Mouse (Mus musculus) C2C12 (cell line): ENCODE data around the gene Klf16. TPM values are rescaled to one million over a fixed set of nuclear protein-coding genes. Genes with fewer than 3 reads are reported as not detected.

Experiments
- H3K27me3 ChIP-seq: one replicate; pipeline ENCODE4 v1.6.1; 2011; ENCODE audit not compliant: control insufficient read depth, insufficient read depth, insufficient read length
- H3K36me3 ChIP-seq: one replicate; pipeline ENCODE4 v1.6.1; 2011; ENCODE audit not compliant: control insufficient read depth, insufficient read depth
- H3K4me3 ChIP-seq: one replicate; pipeline ENCODE4 v1.5.1; 2011; ENCODE audit warnings: mild to moderate bottlenecking, control low read depth; ENCODE audit not compliant: poor library complexity, insufficient read depth, severe bottlenecking
- H3K79me2 ChIP-seq: one replicate; pipeline ENCODE4 v1.6.1; 2011; ENCODE audit not compliant: control insufficient read depth, insufficient read depth
- H3K79me3 ChIP-seq: one replicate; pipeline ENCODE4 v1.6.1; 2011; ENCODE audit warnings: low read depth, control low read depth
- H3ac ChIP-seq: one replicate; pipeline ENCODE3; 2011; ENCODE audit warnings: low read depth; ENCODE audit not compliant: control insufficient read depth, insufficient read length
- CEBPB ChIP-seq: IDR thresholded peaks from one replicate; pipeline ENCODE4 v1.6.1; 2011; ENCODE audit warnings: low read depth, mild to moderate bottlenecking, control low read depth, moderate library complexity
- CTCF ChIP-seq: IDR thresholded peaks from one replicate; pipeline ENCODE4 v1.5.1; 2011; ENCODE audit not compliant: control insufficient read depth, insufficient read depth, insufficient read length
- MAX ChIP-seq: IDR thresholded peaks from one replicate; pipeline ENCODE4 v1.6.1; 2011; ENCODE audit warnings: mild to moderate bottlenecking, control low read depth
- MYOD1 ChIP-seq: IDR thresholded peaks from one replicate; pipeline ENCODE4 v1.6.1; 2011; ENCODE audit warnings: low read depth; ENCODE audit not compliant: control insufficient read depth, insufficient read length
- MYOG ChIP-seq: IDR thresholded peaks from one replicate; pipeline ENCODE4 v1.6.1; 2011; ENCODE audit not compliant: control insufficient read depth, insufficient read length; ENCODE audit errors: extremely low read depth
- USF1 ChIP-seq: IDR thresholded peaks from one replicate; pipeline ENCODE4 v1.6.1; 2011; ENCODE audit warnings: low read depth, mild to moderate bottlenecking, control low read depth, moderate library complexity
- polyA plus RNA-seq: library from polyadenylated mRNA; unstranded; fragments of >200 nt; fragmentation: generic; extraction: Trizol; gene quantifications from one replicate; pipeline ENCODE4 v1.2.1, GENCODE M21; 2012; ENCODE audit warnings: missing spikeins

Klf16 gene
- polyA plus RNA-seq, 1 experiment, result 21.0 TPM

DNA sequence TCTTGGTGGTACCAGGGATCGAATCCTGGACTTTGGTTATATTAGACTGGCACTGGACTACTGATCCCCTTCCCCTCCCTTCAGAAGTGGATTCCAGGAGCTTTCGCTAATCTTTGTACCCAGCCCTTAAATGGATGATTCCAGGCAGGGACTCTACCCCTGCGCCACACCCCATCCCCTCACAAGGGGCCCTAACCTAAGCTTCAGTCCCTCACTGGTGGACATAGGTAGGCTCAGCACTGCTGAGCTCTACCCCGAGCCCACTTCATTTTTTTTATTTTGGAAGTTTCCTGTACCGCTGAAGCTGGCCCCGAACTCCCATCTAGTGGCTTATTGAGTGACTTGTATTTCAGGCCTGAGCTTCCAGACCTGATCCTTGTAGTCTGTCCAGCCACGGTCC is 26.2 kb upstream of the Klf16 start:
- H3K36me3 ChIP-seq, result peaks cover 23% of the 10 kb centered on the region
- H3K79me2 ChIP-seq, result peaks cover 54% of the 10 kb centered on the region
- peak overlapping the region; percentile 68 for H3K4me3 ChIP-seq
- H3K79me3 ChIP-seq, result peaks cover 41% of the 10 kb centered on the region
- peak overlapping the region; percentile 79 for H3ac ChIP-seq
- no peaks in the 10 kb centered on the region for H3K27me3 ChIP-seq
- no peak for TF ChIP-seq CEBPB
- no peak for TF ChIP-seq USF1
- no peak for TF ChIP-seq MYOG
- TF ChIP-seq MAX, result no peak

DNA sequence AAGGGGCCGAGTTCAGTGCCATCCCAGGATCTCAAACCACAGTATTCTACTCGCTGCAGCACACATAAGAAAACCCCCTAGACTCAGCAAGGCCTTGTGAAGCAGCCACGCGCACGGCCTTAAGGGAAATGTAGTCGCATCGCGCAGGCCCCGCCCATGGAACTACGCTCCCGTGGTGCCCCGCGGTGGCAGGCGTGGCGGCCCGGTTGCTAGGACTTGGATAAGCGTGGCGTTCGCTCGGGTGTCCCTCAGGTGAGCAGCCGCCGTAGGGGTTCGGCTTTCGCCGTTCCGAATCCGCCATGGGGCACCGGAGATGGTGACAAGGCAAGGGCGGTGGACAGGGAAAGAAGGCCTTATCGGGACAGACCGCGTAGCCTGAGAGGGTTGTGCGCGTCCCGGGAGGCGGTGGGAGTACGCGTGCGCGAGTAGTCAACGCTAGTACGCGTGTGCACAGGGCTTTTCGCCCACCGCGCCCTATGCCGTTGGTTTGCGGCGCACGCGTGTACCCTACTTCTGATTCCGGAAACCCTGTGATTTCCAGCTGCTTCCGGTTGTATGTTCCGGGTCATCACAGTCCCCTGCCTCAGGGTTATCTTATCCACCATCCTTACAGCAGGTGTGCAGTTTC is 25.7 kb upstream of the Klf16 start, which contains the start of the genes Scamp4 and Adat3:
TSS of gene Scamp4 (plus strand) at position 175 of the 628 bp plus-strand sequence.
TSS of gene Adat3 (plus strand) at position 183 of the 628 bp plus-strand sequence.
- H3K79me2 ChIP-seq, result peaks cover 48% of the 10 kb centered on the region
- H3K36me3 ChIP-seq, result peaks cover 19% of the 10 kb centered on the region
- no peak for TF ChIP-seq CEBPB
- TF ChIP-seq MAX, result peak; percentile 66
- peak within 1 kb of the TSS; percentile 68 for H3K4me3 ChIP-seq
- peaks cover 39% of the 10 kb centered on the region for H3K79me3 ChIP-seq
- no peaks in the 10 kb centered on the region for H3K27me3 ChIP-seq
- H3ac ChIP-seq, result peak within 1 kb of the TSS; percentile 79

DNA sequence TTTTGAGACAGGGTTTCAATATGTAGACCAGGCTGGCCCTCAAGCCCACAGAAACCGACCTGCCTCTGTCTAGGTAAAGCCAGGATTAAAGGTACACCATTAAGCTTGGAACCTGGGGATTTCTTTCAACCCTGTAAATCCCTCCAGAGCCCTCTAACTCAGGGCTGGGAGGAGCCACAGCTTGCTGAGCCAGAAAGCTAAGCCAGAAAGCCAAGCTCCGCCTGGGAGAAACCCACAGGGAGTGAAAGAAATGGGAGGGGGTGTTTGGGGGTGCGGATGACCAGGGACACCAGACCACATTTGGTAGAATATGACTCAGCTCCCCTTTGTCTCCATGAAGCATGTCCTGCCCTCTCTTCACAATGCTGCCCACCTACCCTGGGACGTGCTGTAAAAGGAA is 19.2 kb upstream of the Klf16 start:
- TF ChIP-seq USF1 (no peak), MYOD1 (no peak), CTCF (no peak)
- Histone ChIP-seq H3K27me3 (no peaks in the 10 kb centered on the region), H3K36me3 (no peaks in the 10 kb centered on the region), H3K79me3 (no peaks in the 10 kb centered on the region), H3K4me3 (no peak overlapping the region), H3ac (no peak overlapping the region), H3K79me2 (no peaks in the 10 kb centered on the region)

DNA sequence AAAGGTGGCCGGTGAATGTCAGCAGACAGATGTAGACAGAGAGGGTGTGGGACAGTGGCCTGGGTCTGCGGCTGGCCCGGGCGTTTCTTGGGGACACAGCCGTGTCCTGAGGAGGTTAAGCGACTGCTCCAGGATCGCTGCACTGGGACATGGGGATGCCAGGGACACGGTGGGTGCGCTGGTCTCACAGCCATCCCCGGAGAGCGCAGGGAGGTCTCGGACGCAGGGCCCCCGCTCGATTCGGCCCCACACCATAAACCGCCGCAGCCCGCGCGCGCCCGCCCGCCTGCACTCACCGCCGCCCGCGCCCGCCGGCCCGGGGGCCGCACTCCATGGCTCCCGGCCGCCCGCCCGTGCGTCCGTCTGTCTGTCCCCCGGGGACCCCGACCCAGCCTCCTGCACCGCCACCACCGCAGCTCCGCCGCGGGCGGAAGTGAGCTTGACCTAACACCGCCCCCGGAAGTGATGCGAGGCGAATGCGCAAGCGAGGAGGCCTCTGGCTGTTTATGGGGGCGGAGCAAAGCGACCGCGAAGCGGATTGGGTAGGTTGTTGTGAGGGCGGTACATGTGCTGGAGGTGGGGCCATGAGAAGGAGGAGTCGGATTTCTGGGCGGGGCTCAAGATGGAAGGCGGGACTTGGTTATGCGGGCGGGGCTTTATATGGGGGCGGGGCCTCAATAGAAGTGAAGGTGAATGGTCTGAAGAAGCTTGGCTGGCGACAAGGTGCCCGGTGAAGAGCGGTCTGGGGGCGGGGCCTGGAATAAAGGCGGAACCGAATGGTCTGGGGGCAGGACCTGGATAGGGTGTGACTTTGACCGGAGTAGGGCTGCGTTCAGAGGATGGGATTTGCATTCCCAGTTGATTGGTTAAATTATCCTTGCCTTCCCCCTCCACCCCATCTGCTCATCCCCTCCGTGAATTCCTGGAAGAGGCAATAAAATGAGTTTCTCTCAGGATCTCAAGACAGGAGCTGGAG is 13.0 kb upstream of the Klf16 start, which contains the start of gene Abhd17a:
TSS of gene Abhd17a (minus strand) at position 463 of the 976 bp plus-strand sequence.
- TF ChIP-seq MAX, result peak; percentile 69
- peak; percentile 2 for TF ChIP-seq USF1
- no peak for TF ChIP-seq CEBPB
- Histone ChIP-seq H3K79me3 (peaks cover 20% of the 10 kb centered on the region), H3ac (peak within 1 kb of the TSS; percentile 98), H3K36me3 (no peaks in the 10 kb centered on the region), H3K27me3 (no peaks in the 10 kb centered on the region), H3K79me2 (peaks cover 42% of the 10 kb centered on the region), H3K4me3 (peak within 1 kb of the TSS; percentile 86)

DNA sequence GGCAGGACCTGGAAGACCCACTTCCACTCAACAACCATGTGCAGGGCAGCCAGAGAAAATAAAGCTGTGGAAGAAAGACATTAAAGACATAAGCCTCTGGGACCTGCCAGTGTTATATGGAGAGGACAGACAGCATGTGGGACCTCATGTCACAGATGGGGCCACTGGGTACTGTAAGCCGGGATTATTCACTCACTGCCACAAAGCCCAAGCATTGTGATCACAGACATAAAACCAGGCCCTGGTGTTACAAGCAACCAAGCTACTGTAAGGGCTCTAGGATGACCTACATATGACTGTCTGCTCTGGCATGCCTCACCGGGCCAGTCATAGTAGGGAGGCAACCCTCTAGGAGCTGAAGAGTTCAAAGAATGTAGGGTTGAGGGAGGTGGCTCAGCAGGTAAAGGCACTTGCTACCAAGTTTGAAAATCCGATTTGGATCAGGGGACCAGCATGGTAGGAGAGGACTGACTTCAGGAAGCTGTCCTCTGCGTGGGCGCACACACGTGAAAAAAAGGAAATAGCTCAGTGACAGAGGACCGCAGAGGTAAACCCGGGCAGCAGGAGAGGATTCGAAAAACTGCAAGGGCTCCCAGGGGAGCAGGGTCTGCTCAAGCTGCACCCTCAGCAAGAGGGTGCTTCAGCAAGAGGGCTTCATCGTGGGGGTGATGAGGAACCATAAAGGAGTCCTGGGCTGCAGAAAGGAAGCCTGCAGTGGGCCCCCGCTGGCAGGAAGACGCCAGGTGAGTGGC is 12.2 kb upstream of the Klf16 start:
- Histone ChIP-seq H3K79me2 (peaks cover 42% of the 10 kb centered on the region), H3K36me3 (peaks cover 3% of the 10 kb centered on the region), H3K4me3 (peak overlapping the region; percentile 86), H3K27me3 (no peaks in the 10 kb centered on the region), H3K79me3 (peaks cover 20% of the 10 kb centered on the region), H3ac (peak overlapping the region; percentile 98)
- no peak for TF ChIP-seq MYOD1
- no peak for TF ChIP-seq CEBPB

DNA sequence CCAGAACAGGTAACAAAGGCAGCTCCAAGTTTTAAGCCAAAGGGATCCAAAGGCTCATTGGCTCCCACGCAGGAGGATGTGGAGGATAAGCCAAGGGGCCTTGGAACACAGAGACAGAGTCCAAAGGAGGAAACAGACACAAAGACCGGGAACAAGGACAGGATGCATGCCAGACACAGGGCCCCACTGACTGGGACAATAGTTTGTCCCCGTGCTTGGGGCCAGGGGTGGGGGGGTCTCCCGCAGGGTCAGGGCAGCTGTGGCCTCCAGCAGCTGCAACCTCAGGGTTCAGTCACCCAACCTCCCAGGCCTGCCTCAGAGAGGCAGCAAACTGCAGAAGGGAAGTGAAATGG is 10.2 kb upstream of the Klf16 start:
- Histone ChIP-seq H3ac (no peak overlapping the region), H3K27me3 (no peaks in the 10 kb centered on the region), H3K36me3 (peaks cover 13% of the 10 kb centered on the region), H3K4me3 (no peak overlapping the region), H3K79me3 (peaks cover 20% of the 10 kb centered on the region), H3K79me2 (peaks cover 42% of the 10 kb centered on the region)
- no peak for TF ChIP-seq CEBPB
- no peak for TF ChIP-seq USF1
- no peak for TF ChIP-seq MYOD1
- TF ChIP-seq MAX, result no peak
- TF ChIP-seq CTCF, result no peak
- TF ChIP-seq MYOG, result no peak
